Mouse (Mus musculus) heart, embryonic 16.5 days (tissue): Measurements from ENCODE around the gene Chchd6. TPM values are rescaled to one million over a fixed set of nuclear protein-coding genes. Genes with fewer than 3 reads are reported as not detected.
A peak's percentile ranks its signal among the peaks of the same experiment; 100 is the strongest.

Experiments used
- ATAC-seq: fragments of 200-750 bp; cut with Nextera tagmentation; replicated peaks from 2 replicates; pipeline ENCODE4 v1.8.0; 2017; ENCODE audit warnings: moderate number of reproducible peaks; ENCODE audit not compliant: insufficient read depth, low FRiP score; ENCODE audit errors: extremely low read depth
- H3K27ac ChIP-seq: fragments of 300-500 bp; sonication (generic); 2 replicates; pipeline ENCODE4 v1.5.1; 2014; ENCODE audit warnings: mild to moderate bottlenecking, low read length, control low read depth, moderate library complexity
- H3K27me3 ChIP-seq: fragments of 300-500 bp; sonication (generic); 2 replicates; pipeline ENCODE4 v1.6.1; 2014; ENCODE audit warnings: low read length, mixed read lengths; ENCODE audit not compliant: control insufficient read depth, insufficient read depth
- H3K36me3 ChIP-seq: fragments of 300-500 bp; sonication (generic); 2 replicates; pipeline ENCODE4 v1.6.1; 2014; ENCODE audit not compliant: control insufficient read depth, insufficient read depth
- H3K4me1 ChIP-seq: fragments of 300-500 bp; sonication (generic); 2 replicates; pipeline ENCODE4 v1.6.1; 2014; ENCODE audit warnings: low read length, mixed read lengths; ENCODE audit not compliant: control insufficient read depth, insufficient read depth
- H3K4me2 ChIP-seq: fragments of 300-500 bp; sonication (generic); 2 replicates; pipeline ENCODE4 v1.6.1; 2014; ENCODE audit warnings: low read depth, mild to moderate bottlenecking, control low read depth, low read length
- H3K4me3 ChIP-seq: fragments of 300-500 bp; sonication (generic); 2 replicates; pipeline ENCODE4 v1.5.1; 2014; ENCODE audit warnings: mild to moderate bottlenecking, control low read depth, low read length
- H3K9ac ChIP-seq: fragments of 300-500 bp; sonication (generic); 2 replicates; pipeline ENCODE4 v1.6.1; 2014; ENCODE audit warnings: low read length, control low read depth
- H3K9me3 ChIP-seq: fragments of 300-500 bp; sonication (generic); replicated peaks from 2 replicates; pipeline ENCODE4 v1.6.1; 2016; ENCODE audit warnings: low read length; ENCODE audit not compliant: control insufficient read depth
- WGBS: fragments of 180-500 bp; shearing (Covaris S2); extraction: QIAGEN DNeasy Blood & Tissue Kit; methylation state at CpG from one replicate; pipeline ENCODE4 v1.1.7; 2014; 5-methylcytosine and 5-hydroxymethylcytosine counted together
- polyA plus RNA-seq: library from polyadenylated mRNA; unstranded; fragments of >200 nt; fragmentation: Nextera tagmentation; extraction: Ambion mirVana; gene quantifications from 2 replicates; pipeline ENCODE4 v1.2.1, GENCODE M21; 2015

Chchd6 gene
- polyA plus RNA-seq, 1 experiment from 2014 or later = 58.1 TPM

- Histone ChIP-seq H3K4me3 (no peak overlapping the region), H3K4me2 (no peak overlapping the region), H3K27me3 (no peaks in the 10 kb centered on the region), H3K9me3 (no peaks in the 10 kb centered on the region), H3K36me3 (no peaks in the 10 kb centered on the region), H3K4me1 (peaks cover 12% of the 10 kb centered on the region), H3K27ac (no peak overlapping the region), H3K9ac (no peak overlapping the region)
- 80% methylated on average over 1 of the region's 1 CpGs for WGBS
- no peak for ATAC-seq
Observed at GRCm38 (mm10) chr6:89399564-89399963, 195.9 kb downstream of the Chchd6 start.

GRCm38 (mm10) chr6:89397919-89398318 lies 197.5 kb downstream of the Chchd6 start:
- 65% methylated on average over 4 of the region's 4 CpGs for WGBS

GRCm38 (mm10) chr6:89393820-89394219 lies 201.6 kb downstream of the Chchd6 start:
- H3K27me3 ChIP-seq = no peaks in the 10 kb centered on the region
- WGBS = 71% methylated on average over 2 of the region's 2 CpGs
- no peak overlapping the region for H3K27ac ChIP-seq
- no peaks in the 10 kb centered on the region for H3K9me3 ChIP-seq
- H3K9ac ChIP-seq = no peak overlapping the region
- no peaks in the 10 kb centered on the region for H3K36me3 ChIP-seq
- no peaks in the 10 kb centered on the region for H3K4me1 ChIP-seq
- no peak overlapping the region for H3K4me3 ChIP-seq
- no peak overlapping the region for H3K4me2 ChIP-seq
- no peak for ATAC-seq

More at GRCm38 (mm10) chr6:89397919-89398318, 197.5 kb downstream of the Chchd6 start:
- no peaks in the 10 kb centered on the region for H3K36me3 ChIP-seq
- no peaks in the 10 kb centered on the region for H3K9me3 ChIP-seq
- no peak for ATAC-seq
- no peak overlapping the region for H3K4me3 ChIP-seq
- no peak overlapping the region for H3K4me2 ChIP-seq
- H3K4me1 ChIP-seq = no peaks in the 10 kb centered on the region
- no peak overlapping the region for H3K27ac ChIP-seq
- H3K27me3 ChIP-seq = no peaks in the 10 kb centered on the region
- H3K9ac ChIP-seq = no peak overlapping the region

- Histone ChIP-seq H3K4me1 (peaks cover 4% of the 10 kb centered on the region; the same call in 1 of the 2 replicates), H3K4me3 (no peak overlapping the region), H3K9ac (no peak overlapping the region), H3K9me3 (no peaks in the 10 kb centered on the region), H3K4me2 (no peak overlapping the region), H3K27me3 (no peaks in the 10 kb centered on the region), H3K36me3 (no peaks in the 10 kb centered on the region), H3K27ac (no peak overlapping the region)
- ATAC-seq = no peak
- WGBS = 84% methylated on average over 2 of the region's 2 CpGs
Observed at GRCm38 (mm10) chr6:89392213-89392612, 203.2 kb downstream of the Chchd6 start.

- H3K9me3 ChIP-seq = no peaks in the 10 kb centered on the region
- no peak overlapping the region for H3K4me2 ChIP-seq
- peaks cover 6% of the 10 kb centered on the region for H3K4me1 ChIP-seq
- H3K36me3 ChIP-seq = no peaks in the 10 kb centered on the region
- WGBS = 81% methylated on average over 7 of the region's 7 CpGs
- no peak overlapping the region for H3K27ac ChIP-seq
- no peaks in the 10 kb centered on the region for H3K27me3 ChIP-seq
- ATAC-seq = no peak
- no peak overlapping the region for H3K4me3 ChIP-seq
- no peak overlapping the region for H3K9ac ChIP-seq
Observed at GRCm38 (mm10) chr6:89389771-89390170, 205.7 kb downstream of the Chchd6 start.

GRCm38 (mm10) chr6:89386956-89387355 lies 208.5 kb downstream of the Chchd6 start:
- no peak overlapping the region for H3K9ac ChIP-seq
- H3K9me3 ChIP-seq = no peaks in the 10 kb centered on the region
- 31% methylated on average over 1 of the region's 1 CpGs for WGBS
- no peaks in the 10 kb centered on the region for H3K36me3 ChIP-seq
- no peak overlapping the region for H3K27ac ChIP-seq
- no peaks in the 10 kb centered on the region for H3K27me3 ChIP-seq
- H3K4me2 ChIP-seq = no peak overlapping the region
- peaks cover 16% of the 10 kb centered on the region for H3K4me1 ChIP-seq
- no peak overlapping the region for H3K4me3 ChIP-seq
- ATAC-seq = 0 out of 2 replicates have a peak, but pooled peaks have one; percentile 28

GRCm38 (mm10) chr6:89384699-89385098 lies 210.8 kb downstream of the Chchd6 start:
- ATAC-seq = peak; percentile 56
- WGBS = 33% methylated on average over 2 of the region's 2 CpGs
- Histone ChIP-seq H3K9ac (no peak overlapping the region), H3K4me1 (peaks cover 16% of the 10 kb centered on the region), H3K4me3 (no peak overlapping the region), H3K4me2 (no peak overlapping the region), H3K27ac (no peak overlapping the region), H3K36me3 (no peaks in the 10 kb centered on the region), H3K27me3 (no peaks in the 10 kb centered on the region), H3K9me3 (no peaks in the 10 kb centered on the region)

GRCm38 (mm10) chr6:89381851-89382250 lies 213.6 kb downstream of the Chchd6 start:
- no peaks in the 10 kb centered on the region for H3K9me3 ChIP-seq
- H3K36me3 ChIP-seq = no peaks in the 10 kb centered on the region
- no peak overlapping the region for H3K27ac ChIP-seq
- H3K27me3 ChIP-seq = no peaks in the 10 kb centered on the region
- no peak overlapping the region for H3K4me2 ChIP-seq
- H3K4me1 ChIP-seq = peaks cover 11% of the 10 kb centered on the region
- H3K4me3 ChIP-seq = no peak overlapping the region
- no peak for ATAC-seq
- H3K9ac ChIP-seq = no peak overlapping the region
- 81% methylated on average over 5 of the region's 5 CpGs for WGBS

- 70% methylated on average over 3 of the region's 3 CpGs for WGBS
- Histone ChIP-seq H3K4me1 (peaks cover 11% of the 10 kb centered on the region), H3K4me3 (no peak overlapping the region), H3K9me3 (no peaks in the 10 kb centered on the region), H3K4me2 (no peak overlapping the region), H3K36me3 (no peaks in the 10 kb centered on the region), H3K27ac (no peak overlapping the region), H3K9ac (no peak overlapping the region), H3K27me3 (no peaks in the 10 kb centered on the region)
- ATAC-seq = no peak
Observed at GRCm38 (mm10) chr6:89381172-89381571, 214.3 kb downstream of the Chchd6 start.
